ENCODE assay signal across 11 mouse cellular contexts in the genomic region with DNA sequence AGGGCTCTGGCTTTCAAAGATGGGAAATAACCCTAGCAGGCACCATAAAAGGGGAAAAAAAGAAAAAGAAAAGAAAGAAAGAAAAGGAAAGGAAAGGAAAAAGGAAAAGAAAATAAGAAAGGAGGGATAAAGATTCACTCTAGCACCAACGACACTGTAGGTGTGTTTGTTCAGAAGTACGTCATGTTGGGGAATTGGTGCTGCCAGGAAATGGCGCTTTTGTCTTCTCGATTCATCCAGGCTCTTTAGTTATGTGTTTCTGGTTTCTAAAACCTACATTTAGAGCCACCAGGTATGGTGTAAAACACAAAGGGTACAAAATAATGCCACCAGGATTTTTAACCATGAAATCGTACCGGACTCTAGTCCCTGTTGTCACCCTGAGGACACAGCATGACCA.
DNase-seq lines count a peak whose midpoint lies in the region; ATAC-seq and TF ChIP-seq lines count a peak whose summit lies in the region.
"Had no signal": no experiment of that assay in that cellular context is flagged by ENCODE, and none has a peak within 500 bp of the region (broad histone marks: within the 10 kb centered on the region; RNA-seq: fewer than 3 reads in every experiment).

No protein-coding gene starts in this region.

- intact Hi-C loops in left cerebral cortex, postnatal 36 days (cut with DNase I): no loop called here

- H3K27me3 ChIP-seq in kidney, embryonic 15.5 days: peaks cover 6% of the 10 kb centered on the region; the same call in 1 of the 2 replicates
- no peaks in the 10 kb centered on the region for H3K27me3 ChIP-seq in embryonic facial prominence, embryonic 15.5 days
- H3K27me3 ChIP-seq in hindbrain, embryonic 15.5 days: no peaks in the 10 kb centered on the region
- H3K27me3 ChIP-seq in midbrain, postnatal 0 days (ENCODE audit: insufficient read depth, low read length): no peaks in the 10 kb centered on the region
- H3K27me3 ChIP-seq: lung, embryonic 15.5 days had no signal

- DNase-seq in kidney, adult 18-20 months: no peak
- DNase-seq in midbrain, postnatal 0 days (ENCODE audit: low spot score): no peak
- no peak for DNase-seq in frontal cortex, postnatal 25 days (ENCODE audit: low spot score in 2 of 2)
- no peak for DNase-seq in urinary bladder, adult 2 months (ENCODE audit: low spot score)
- DNase-seq in left cerebral cortex, postnatal 36 days (ENCODE audit: low spot score in 2 of 2): no peak
- DNase-seq: heart, postnatal 10 days; kidney, adult 11 months had no signal

- no peaks in the 10 kb centered on the region for H3K36me3 ChIP-seq in kidney, embryonic 15.5 days
- no peaks in the 10 kb centered on the region for H3K36me3 ChIP-seq in embryonic facial prominence, embryonic 15.5 days
- H3K36me3 ChIP-seq in hindbrain, embryonic 15.5 days: no peaks in the 10 kb centered on the region
- H3K36me3 ChIP-seq in midbrain, postnatal 0 days (ENCODE audit: insufficient read depth, low read length): no peaks in the 10 kb centered on the region
- H3K36me3 ChIP-seq: lung, embryonic 15.5 days had no signal

- ATAC-seq in kidney, embryonic 15.5 days (replicated peaks; ENCODE audit: low FRiP score): no peak
- ATAC-seq in embryonic facial prominence, embryonic 15.5 days (ENCODE audit: insufficient number of reproducible peaks, low FRiP score, low TSS enrichment, low read depth): no peak
- no peak for ATAC-seq in hindbrain, embryonic 15.5 days (ENCODE audit: low FRiP score, low read depth)
- ATAC-seq in midbrain, postnatal 0 days (ENCODE audit: low FRiP score): no peak

- no peaks in the 10 kb centered on the region for H3K9me3 ChIP-seq in kidney, embryonic 15.5 days (replicated peaks)
- no peaks in the 10 kb centered on the region for H3K9me3 ChIP-seq in embryonic facial prominence, embryonic 15.5 days (replicated peaks)
- no peaks in the 10 kb centered on the region for H3K9me3 ChIP-seq in hindbrain, embryonic 15.5 days
- no peaks in the 10 kb centered on the region for H3K9me3 ChIP-seq in midbrain, postnatal 0 days (ENCODE audit: low read length)
- H3K9me3 ChIP-seq: lung, embryonic 15.5 days had no signal

- no peak for TF ChIP-seq CTCF in midbrain, postnatal 0 days (IDR thresholded peaks at IDR 0.05)

- H3K4me2 ChIP-seq in kidney, embryonic 15.5 days: peak overlapping the region; percentile 45; the same call in 1 of the 2 replicates
- H3K4me2 ChIP-seq in embryonic facial prominence, embryonic 15.5 days (replicated peaks): peak overlapping the region; percentile 36
- H3K4me2 ChIP-seq in hindbrain, embryonic 15.5 days: peak overlapping the region; percentile 42
- peak overlapping the region; percentile 36 for H3K4me2 ChIP-seq in midbrain, postnatal 0 days (ENCODE audit: low read depth, low read length, poor library complexity, severe bottlenecking)
- H3K4me2 ChIP-seq: lung, embryonic 15.5 days had no signal

- WGBS in kidney, embryonic 15.5 days: 83% methylated on average over 6 of the region's 6 CpGs
- 78% methylated on average over 6 of the region's 6 CpGs for WGBS in embryonic facial prominence, embryonic 15.5 days
- WGBS in hindbrain, embryonic 15.5 days: 83% methylated on average over 6 of the region's 6 CpGs
- WGBS in midbrain, postnatal 0 days: 45% methylated on average over 6 of the region's 6 CpGs

- no peak overlapping the region for H3K27ac ChIP-seq in kidney, embryonic 15.5 days
- no peak overlapping the region for H3K27ac ChIP-seq in embryonic facial prominence, embryonic 15.5 days (replicated peaks)
- 0 out of 2 replicates have a peak overlapping the region, but pooled peaks have one; percentile 41 for H3K27ac ChIP-seq in hindbrain, embryonic 15.5 days (replicated peaks)
- H3K27ac ChIP-seq in midbrain, postnatal 0 days (ENCODE audit: low read depth, low read length): peak overlapping the region; percentile 60; the same call in 1 of the 2 replicates
- H3K27ac ChIP-seq: lung, embryonic 15.5 days had no signal

- H3K4me3 ChIP-seq in kidney, embryonic 15.5 days (replicated peaks): no peak overlapping the region
- H3K4me3 ChIP-seq in embryonic facial prominence, embryonic 15.5 days (replicated peaks): no peak overlapping the region
- no peak overlapping the region for H3K4me3 ChIP-seq in hindbrain, embryonic 15.5 days
- no peak overlapping the region for H3K4me3 ChIP-seq in midbrain, postnatal 0 days (ENCODE audit: low read depth, low read length)
- H3K4me3 ChIP-seq: lung, embryonic 15.5 days had no signal

- H3K9ac ChIP-seq in kidney, embryonic 15.5 days: no peak overlapping the region
- H3K9ac ChIP-seq in embryonic facial prominence, embryonic 15.5 days: no peak overlapping the region
- no peak overlapping the region for H3K9ac ChIP-seq in hindbrain, embryonic 15.5 days
- H3K9ac ChIP-seq in midbrain, postnatal 0 days (replicated peaks; ENCODE audit: low read length, poor library complexity, severe bottlenecking): no peak overlapping the region
- H3K9ac ChIP-seq: lung, embryonic 15.5 days had no signal

- H3K4me1 ChIP-seq in kidney, embryonic 15.5 days: peaks cover 13% of the 10 kb centered on the region; the same call in 1 of the 2 replicates
- peaks cover 13% of the 10 kb centered on the region; the same call in 1 of the 2 replicates for H3K4me1 ChIP-seq in embryonic facial prominence, embryonic 15.5 days
- H3K4me1 ChIP-seq in hindbrain, embryonic 15.5 days (replicated peaks): peaks cover 22% of the 10 kb centered on the region
- peaks cover 10% of the 10 kb centered on the region for H3K4me1 ChIP-seq in midbrain, postnatal 0 days (ENCODE audit: insufficient read depth, low read length)
- H3K4me1 ChIP-seq: lung, embryonic 15.5 days had no signal

Comparison
In these comparisons a context has a peak if more than half of its experiments do, and no peak if none do; other contexts are left out.
1. H3K27ac ChIP-seq: peak in hindbrain, embryonic 15.5 days (single experiment) and midbrain, postnatal 0 days (single experiment); none in kidney, embryonic 15.5 days (single experiment) and embryonic facial prominence, embryonic 15.5 days (single experiment).
2. Peak in every context shown above with its lines, with median percentiles within 50 percentile points of each other: H3K4me2 ChIP-seq.